Mouse (Mus musculus) left cerebral cortex, adult 2 months (tissue): ENCODE data around the gene Ndufa13. TPM values are rescaled to one million over a fixed set of nuclear protein-coding genes. Genes with fewer than 3 reads are reported as not detected.
A peak's percentile ranks its signal among the peaks of the same experiment; 100 is the strongest.

Experiments
- DNase-seq, 2 experiments: peaks; one replicate each; pipeline ENCODE4 v3.0.0; 2021 to 2022; ENCODE audit warnings: low spot score in 2 of 2, mixed read lengths in 1 of 2; ENCODE audit errors: extremely low spot score in 1 of 2
- H3K27ac ChIP-seq: fragments of 200-600 bp; 2 replicates; pipeline ENCODE4 v1.8.1; 2022
- H3K4me3 ChIP-seq: fragments of 200-600 bp; 2 replicates; pipeline ENCODE4 v1.8.1; 2022
- CTCF ChIP-seq: fragments of 200-600 bp; IDR thresholded peaks from 2 replicates; pipeline ENCODE4 v1.8.1; 2022; ENCODE audit warnings: antibody characterized with exemption, mild to moderate bottlenecking, moderate library complexity
- intact Hi-C: fragments of 180-260 bp; cut with DNase I; formaldehyde crosslinking; loops from one replicate; pipeline ENCODE4 v1.15.1; 2025
- total RNA-seq, 2 experiments: library from RNA; stranded (reverse); gene quantifications; 2 replicates each; pipeline ENCODE4 v1.2.3; 2021

The Ndufa13 gene
- total RNA-seq, 2 experiments from 2014 or later, result 145 to 146 TPM

DNA sequence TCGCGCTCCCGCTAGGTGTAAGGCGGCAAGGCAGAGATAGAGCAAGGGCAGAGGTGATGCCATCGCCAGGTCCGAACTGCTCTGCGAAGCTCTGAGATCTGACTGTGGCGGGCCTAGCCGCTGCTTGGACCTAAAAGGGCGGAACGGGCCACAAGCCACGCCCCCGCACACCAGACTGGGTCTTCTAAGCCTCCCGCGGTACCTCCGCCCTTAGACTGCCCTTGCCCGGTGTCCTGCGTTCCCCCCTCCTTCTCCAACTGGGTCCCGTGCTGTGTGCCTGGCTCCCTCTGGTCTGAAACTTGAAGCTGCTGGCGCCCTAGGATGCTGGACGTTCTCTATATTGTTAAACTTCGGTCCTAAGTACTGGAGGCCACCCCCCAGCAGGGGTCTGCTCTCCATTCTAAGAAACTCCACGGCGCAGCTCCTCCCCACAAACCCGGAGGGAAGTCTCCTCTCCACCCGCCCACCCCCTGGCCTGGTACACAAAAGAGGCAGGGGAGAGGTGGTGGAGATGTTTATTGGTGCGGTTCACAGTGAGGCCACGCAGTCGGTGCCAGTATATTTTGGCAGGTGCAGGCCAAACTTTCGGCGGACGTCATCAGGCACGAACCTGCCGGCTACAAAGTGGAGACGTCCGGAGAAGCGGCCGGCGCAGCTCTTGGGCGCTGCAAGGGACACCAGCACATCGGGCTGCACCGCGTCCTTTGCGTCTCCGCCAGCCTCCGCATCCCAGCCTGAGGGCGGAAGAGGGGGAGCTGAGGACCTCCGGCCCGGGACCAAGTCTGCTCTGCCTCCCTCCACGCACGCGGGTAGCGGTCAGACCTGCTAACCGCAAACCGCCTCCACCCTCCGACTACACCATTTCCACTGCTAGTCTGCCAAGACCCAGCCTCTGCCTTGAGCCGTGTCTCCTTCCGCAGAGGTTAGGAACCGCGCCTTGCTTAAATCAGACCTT, 14.8 kb downstream of the Ndufa13 start, which contains the start of gene Cilp2:
TSS of gene Cilp2 (minus strand) at position 399 of the 955 bp plus-strand sequence.
- intact Hi-C loops, result no loop called here
- no peak for DNase-seq
- no peak within 1 kb of the TSS for H3K27ac ChIP-seq
- peak within 1 kb of the TSS; percentile 34 for H3K4me3 ChIP-seq
- TF ChIP-seq CTCF, result no peak

DNA sequence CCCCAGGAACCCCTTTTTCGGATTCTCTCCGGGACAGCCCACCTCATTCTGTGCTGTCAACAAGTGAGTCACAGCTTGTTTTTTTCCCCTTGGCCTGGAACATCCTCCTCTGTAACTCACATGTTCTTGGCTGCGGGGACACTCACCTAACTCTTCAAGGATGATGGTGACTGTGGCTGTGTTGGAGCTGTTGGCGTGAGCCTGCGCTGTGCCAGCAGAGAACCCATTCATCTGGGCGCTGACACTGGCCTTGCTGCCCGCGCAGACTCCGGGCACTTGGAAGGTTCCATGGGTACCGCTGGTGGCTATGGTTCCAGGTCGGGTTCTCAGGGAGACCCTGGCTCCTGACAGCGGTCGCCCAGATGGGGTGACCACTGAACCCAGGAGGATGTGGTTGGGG, 18.2 kb downstream of the Ndufa13 start:
- no peak for DNase-seq
- Histone ChIP-seq H3K27ac (no peak overlapping the region), H3K4me3 (no peak overlapping the region)
- no peak for TF ChIP-seq CTCF
- intact Hi-C loops, result no loop called here

GRCm38 (mm10) chr8:69882833-69883600, 19.3 kb downstream of the Ndufa13 start:
- no peak for TF ChIP-seq CTCF
- DNase-seq, result no peak
- H3K27ac ChIP-seq, result no peak overlapping the region
- no peak overlapping the region for H3K4me3 ChIP-seq
- intact Hi-C loops, result loop anchor here (2.0 kb wide), 1 partner anchor 20 kb away; the partner anchor contains the start of genes Ndufa13, Tssk6 and Yjefn3

- peak overlapping the region; percentile 35 for H3K4me3 ChIP-seq
- intact Hi-C loops, result loop anchor here (2.0 kb wide), 1 partner anchor 21 kb away; the partner anchor contains the start of genes Ndufa13, Tssk6 and Yjefn3
- H3K27ac ChIP-seq, result no peak overlapping the region
- DNase-seq, result peak; percentile 61
- TF ChIP-seq CTCF, result no peak
Measured at GRCm38 (mm10) chr8:69882021-69882756, 20.2 kb downstream of the Ndufa13 start.

DNA sequence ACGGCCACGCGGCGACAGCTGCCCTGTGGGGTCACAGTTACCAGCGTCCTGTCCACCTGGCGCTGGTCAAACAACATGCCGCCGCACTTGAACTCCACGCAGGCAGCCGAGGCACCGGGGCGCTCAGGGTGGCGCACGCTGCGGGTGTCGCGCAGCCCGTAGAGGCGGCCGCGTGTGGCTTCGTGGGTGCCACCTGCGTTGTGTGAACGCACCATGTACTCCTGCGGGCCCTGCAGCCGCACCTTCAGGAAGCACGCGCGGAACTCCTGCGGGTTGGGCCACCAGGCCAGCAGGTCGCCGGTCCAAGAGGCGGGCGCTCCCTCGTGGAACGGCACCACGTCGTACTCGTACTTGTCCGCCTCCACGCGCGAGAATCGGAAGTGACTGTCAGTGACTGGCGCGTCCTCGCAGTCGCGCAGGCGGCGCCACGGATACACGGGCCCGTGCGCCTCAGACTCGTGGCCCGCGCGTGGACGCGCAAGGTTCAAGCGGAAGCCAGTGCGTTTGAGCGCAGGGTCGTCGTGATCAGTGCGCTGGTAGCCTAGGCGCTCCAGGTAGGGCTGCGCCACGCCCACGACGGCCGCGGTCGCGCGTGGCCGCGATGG, 21.0 kb downstream of the Ndufa13 start:
- DNase-seq, result no peak
- TF ChIP-seq CTCF, result no peak
- peak overlapping the region; percentile 35 for H3K4me3 ChIP-seq
- no peak overlapping the region for H3K27ac ChIP-seq
- intact Hi-C loops, result no loop called here

DNA sequence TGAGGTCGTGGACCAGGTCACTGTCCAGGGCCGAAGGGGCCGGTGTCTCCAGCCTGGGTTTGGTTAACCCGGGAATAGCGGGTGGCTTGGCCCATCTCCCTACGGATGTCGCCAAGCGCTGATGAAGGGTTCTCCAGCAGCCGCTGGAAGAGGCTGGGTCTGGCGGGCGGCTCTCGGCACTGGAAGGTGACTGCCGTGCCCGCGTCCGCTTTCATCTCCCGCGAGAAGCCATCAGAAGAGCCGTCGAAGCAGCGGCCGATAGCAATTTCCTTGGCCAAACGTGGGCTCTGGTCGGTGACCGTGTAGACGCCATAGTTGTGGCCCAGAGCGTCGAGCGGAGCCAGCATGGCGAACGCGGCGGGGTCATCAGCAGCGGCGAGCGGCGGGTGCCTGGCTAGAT, 21.5 kb downstream of the Ndufa13 start:
- DNase-seq, result no peak
- intact Hi-C loops, result no loop called here
- Histone ChIP-seq H3K4me3 (no peak overlapping the region), H3K27ac (no peak overlapping the region)
- TF ChIP-seq CTCF, result no peak

GRCm38 (mm10) chr8:69879678-69880077, 22.7 kb downstream of the Ndufa13 start:
- Histone ChIP-seq H3K27ac (no peak overlapping the region), H3K4me3 (no peak overlapping the region)
- intact Hi-C loops, result no loop called here
- TF ChIP-seq CTCF, result no peak
- DNase-seq, result no peak

- no peak overlapping the region for H3K4me3 ChIP-seq
- intact Hi-C loops, result no loop called here
- no peak overlapping the region for H3K27ac ChIP-seq
- TF ChIP-seq CTCF, result no peak
- DNase-seq, result no peak
Measured at GRCm38 (mm10) chr8:69877992-69878391, 24.4 kb downstream of the Ndufa13 start.

GRCm38 (mm10) chr8:69877396-69877795, 25.0 kb downstream of the Ndufa13 start:
- H3K4me3 ChIP-seq, result no peak overlapping the region
- TF ChIP-seq CTCF, result no peak
- H3K27ac ChIP-seq, result no peak overlapping the region
- intact Hi-C loops, result no loop called here
- DNase-seq, result peak in 1 of 2 experiments; percentile 4

DNA sequence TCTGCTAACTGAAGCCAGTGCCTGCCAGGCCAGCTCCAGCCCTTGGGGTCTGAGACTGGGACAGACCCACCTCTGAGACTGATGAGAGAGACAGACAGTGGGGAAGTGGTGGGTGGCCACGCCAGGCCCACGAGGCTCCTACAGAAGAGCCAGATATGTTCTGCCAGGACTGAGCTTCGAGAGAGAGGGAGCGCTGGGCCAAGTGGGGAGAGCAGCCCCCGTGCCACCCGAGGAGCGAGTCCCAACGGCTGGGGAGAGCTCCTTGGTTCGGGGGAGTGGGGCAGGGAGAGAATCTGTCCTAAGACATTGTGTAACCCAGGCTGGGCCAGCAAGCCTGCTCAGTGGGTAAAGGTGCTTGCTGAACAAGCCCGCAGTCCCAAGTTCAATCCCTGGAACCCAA, 25.4 kb downstream of the Ndufa13 start:
- peak in 1 of 2 experiments; percentile 6 for DNase-seq
- Histone ChIP-seq H3K4me3 (no peak overlapping the region), H3K27ac (no peak overlapping the region)
- no peak for TF ChIP-seq CTCF
- intact Hi-C loops, result no loop called here

- no peak overlapping the region for H3K27ac ChIP-seq
- no peak for DNase-seq
- intact Hi-C loops, result no loop called here
- no peak overlapping the region for H3K4me3 ChIP-seq
- no peak for TF ChIP-seq CTCF
Measured at GRCm38 (mm10) chr8:69876097-69876496, 26.3 kb downstream of the Ndufa13 start.
